Mouse (Mus musculus): ENCODE measurements around the gene Opa1. TPM values are rescaled to one million over a fixed set of nuclear protein-coding genes. Genes with fewer than 3 reads are reported as not detected.

Gene Opa1
- polyA plus RNA-seq, 1 experiment from 2014 or later = 38.0 TPM

Other genes with a start within 250 kb of the Opa1 start
- gene Atp13a5, start 200.6 kb upstream of the Opa1 start, polyA plus RNA-seq (2015; fragmentation: Nextera tagmentation; extraction: Ambion mirVana) = not detected in 2 replicates
- gene Atp13a4, start 34.5 kb upstream of the Opa1 start, polyA plus RNA-seq (2015; fragmentation: Nextera tagmentation; extraction: Ambion mirVana) = 0.19 and 0.30 TPM in 2 replicates